Mouse (Mus musculus) cerebellum, adult 8-10 months (tissue): ENCODE results near the gene Tbc1d17.
"Not testable (repeated sequence)": the region's sequence is repeated elsewhere in the genome, so short reads cannot be mapped to it uniquely, and the experiment has no call there.

Experiments
- DNase-seq: peaks from one replicate; pipeline ENCODE4 v3.0.0; 2022

Gene Tbc1d17

DNA sequence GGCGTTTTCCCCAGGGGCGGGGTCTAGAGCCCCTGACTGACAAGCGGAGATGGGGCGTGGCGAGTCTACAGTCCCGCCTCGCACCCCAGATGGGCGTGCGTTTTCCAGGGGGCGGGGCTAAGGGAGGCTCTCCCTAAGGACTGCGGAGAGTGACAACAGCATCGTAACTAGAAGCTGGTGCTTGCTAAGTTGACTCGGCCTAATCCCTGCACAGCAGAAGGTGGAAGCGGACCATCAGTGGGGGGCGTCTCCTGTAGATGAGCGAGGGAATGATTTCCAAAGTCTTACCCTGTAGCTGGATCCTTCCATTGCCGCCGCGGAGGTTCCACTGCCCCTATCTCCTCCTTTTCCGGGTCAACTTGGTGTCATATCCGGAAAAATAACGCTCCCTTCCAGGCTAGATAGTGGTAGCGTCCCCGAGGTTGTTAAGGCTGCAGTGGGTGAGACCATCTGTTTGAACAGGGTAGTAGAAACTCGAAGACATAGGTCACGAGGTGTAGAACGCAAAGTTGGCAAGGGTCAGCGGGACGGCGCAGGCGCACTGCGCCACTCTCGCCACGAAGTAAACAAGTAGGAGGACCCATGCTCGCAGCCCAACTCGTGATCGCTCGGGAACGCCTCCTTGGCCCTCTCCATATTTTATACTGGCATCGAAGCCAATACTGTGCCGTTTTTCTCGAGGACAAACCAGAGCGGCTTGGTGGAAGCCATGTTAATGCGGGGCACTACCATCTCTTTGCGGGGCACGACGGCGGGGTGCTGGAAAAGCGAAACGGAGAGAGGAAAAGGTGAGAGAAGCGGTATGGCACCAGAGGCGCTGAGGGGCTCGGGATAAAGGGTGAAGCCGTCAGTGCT, at the start of gene Tbc1d17, which contains the start of gene Akt1s1:
TSS of gene Tbc1d17 (minus strand) at position 519 of the 855 bp plus-strand sequence.
TSS of gene Akt1s1 (plus strand) at position 431 of the 855 bp plus-strand sequence.
- peak; percentile 100 for DNase-seq

DNA sequence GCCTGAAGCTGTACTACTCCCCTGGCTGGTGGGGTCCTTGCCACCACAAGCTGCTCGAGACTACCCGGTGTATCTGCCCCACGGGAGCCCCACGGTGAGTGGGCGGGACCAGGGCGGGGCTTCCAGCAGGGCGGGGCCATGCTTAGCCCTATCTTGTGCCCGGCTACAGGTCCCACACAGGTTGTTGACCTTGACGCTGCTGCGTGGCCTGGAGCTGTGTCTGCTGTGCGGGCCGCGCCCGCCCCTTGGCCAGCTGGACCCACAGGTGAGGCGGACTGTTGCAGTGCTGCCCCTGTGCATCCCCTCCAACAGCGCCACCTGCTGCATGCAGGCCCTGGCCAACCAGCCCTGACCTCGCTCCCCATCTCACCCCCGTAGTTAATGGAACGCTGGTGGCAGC, 49.7 kb upstream of the Tbc1d17 start:
- DNase-seq: no peak

GRCm38 (mm10) chr7:44896499-44896898, 47.6 kb upstream of the Tbc1d17 start:
- no peak for DNase-seq

DNA sequence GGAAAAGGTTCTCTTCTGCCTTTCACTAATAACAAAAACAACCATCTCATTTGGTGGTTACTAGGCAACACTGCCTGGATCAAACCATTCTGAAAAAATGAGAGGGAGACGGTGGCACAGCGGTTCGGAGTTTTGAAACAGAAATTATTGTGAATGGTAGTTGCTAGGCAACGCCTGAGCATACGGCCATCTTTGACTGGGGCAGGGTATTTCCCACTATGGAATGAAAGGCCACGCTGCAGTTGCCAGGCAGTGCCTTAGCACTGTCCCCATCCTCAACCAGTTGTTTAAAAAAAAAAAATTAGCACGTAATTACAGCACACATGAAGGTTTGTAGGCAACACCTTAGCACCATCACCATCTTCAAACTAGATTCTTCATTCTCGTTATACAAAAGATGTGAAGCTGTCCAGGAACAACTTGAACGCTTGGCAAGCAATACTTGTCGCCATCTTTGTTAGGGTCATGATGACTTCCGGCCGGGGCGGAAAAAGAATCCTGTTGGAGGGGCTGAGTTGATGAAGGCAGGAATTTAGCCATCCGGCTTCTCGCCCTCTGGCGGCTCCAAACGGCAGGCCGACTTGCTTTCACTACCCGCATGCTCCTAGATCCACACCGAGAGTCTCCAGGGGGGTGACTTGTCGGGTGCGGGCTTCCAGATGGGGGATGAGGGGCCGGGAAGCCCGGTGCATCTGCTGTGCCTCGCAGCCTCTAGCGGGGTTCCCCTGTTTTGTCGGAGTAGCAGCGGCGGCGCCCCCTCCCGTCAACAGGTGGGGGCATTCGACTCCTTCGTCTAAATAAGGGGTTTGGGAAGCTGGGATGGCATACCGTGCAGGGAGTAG, 46.9 kb upstream of the Tbc1d17 start, which contains the start of gene Fuz:
TSS of gene Fuz (plus strand) at position 487 of the 842 bp plus-strand sequence.
- peak; percentile 89 for DNase-seq

GRCm38 (mm10) chr7:44895206-44895592, 46.3 kb upstream of the Tbc1d17 start:
- DNase-seq: no peak

GRCm38 (mm10) chr7:44894175-44894574, 45.3 kb upstream of the Tbc1d17 start:
- DNase-seq: no peak

DNA sequence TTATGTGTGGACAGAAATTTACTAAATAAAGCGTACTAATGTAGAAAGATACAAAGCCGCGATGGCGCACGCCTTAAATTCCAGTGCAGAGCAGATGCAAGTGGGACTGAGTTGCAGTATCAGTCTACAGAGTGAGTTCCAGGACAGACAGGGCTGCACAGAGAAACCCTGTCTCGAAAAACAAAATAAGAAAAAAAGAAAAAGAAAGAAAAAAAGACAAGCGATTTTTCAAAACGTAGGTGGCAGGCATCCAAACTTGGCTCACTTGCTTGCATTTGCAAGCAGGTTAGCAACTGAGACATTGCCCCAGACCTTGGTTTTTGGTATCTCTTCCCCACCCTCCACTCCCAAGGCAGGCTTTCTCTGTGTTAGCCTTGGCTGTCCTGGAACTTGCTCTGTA, 44.3 kb upstream of the Tbc1d17 start:
- no peak for DNase-seq

GRCm38 (mm10) chr7:44892276-44892921, 43.5 kb upstream of the Tbc1d17 start, which contains the start of gene Med25:
Med25 (minus strand) TSS chr7:44892712.
- DNase-seq: peak; percentile 91

- no peak for DNase-seq
These were observed 42.7 kb upstream of the Tbc1d17 start for GRCm38 (mm10) chr7:44891611-44892010.

DNA sequence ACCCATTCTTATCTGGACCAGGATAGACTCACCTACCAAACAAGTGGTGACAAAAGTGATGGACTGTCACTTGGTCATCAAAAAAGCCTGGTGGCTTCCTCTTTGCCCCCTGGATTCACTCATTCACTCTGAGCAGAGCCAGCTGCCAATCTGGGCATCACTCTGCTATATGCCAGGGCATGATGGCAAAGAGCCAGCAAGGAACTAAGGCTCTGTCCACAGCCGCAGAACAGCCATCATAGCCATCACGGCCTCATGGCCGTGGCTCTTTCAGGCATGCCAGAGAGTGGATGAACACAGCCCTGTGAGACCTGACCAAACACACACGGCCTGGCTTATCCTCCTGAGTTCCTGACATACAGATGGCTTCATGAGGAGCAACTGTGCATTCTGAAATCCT, 41.9 kb upstream of the Tbc1d17 start:
- no peak for DNase-seq

DNA sequence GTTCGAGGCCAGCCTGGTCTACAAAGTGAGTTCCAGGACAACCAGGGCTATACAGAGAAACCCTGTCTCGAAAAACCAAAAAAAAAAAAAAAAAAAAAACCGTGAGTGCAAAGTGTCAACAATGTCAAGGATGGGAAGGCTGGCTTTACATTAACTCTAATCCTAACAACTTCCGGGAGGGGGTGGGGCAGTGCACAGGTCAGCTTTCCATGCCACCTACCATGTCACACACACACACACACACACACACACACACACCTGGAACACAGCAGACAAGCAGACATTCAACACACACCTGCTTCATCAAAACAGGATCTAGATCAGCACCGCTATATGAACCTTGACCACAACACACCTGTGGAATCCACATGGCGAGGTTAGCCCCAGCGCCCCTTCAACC, 41.3 kb upstream of the Tbc1d17 start:
- DNase-seq: no peak

DNA sequence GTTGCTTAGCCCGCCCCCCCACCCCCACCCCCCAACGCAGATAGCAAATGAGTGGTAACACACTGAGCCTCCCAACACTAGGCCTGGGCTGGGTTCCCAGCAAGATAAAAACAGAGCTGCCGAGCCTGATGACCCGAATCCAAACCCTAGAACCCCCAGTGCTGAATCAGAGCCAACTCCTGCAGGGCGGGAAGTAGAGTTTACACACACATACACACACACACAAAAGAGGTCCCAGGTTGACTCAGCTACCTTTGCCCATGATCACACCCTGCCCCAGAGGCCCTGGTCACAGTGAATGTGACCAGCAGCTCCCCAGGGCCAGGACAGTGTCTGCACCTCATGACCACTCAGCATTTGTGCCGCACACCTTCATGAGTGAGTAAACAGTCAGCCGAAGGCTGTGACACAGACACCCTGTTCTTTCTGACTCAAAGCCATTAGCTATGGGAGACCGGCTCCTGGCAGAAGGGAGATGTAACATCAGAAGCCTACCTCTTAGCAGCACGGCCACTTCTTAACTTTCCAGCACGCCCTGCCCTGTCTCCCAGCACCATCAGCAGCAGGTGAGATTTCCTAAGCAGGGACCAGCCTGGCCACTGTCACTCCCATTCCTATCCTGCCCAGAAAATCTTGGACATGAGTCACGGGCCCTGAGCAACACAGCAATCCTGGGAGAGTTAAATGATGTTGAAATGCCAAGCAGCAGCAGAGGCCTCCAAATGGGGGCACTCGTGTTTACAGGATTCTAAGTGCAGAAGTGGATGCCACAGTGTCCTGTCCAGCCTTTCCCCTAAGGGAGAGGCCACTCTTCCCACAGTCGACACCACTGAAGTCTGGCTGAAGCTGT, 39.6 kb upstream of the Tbc1d17 start:
- no peak for DNase-seq

DNA sequence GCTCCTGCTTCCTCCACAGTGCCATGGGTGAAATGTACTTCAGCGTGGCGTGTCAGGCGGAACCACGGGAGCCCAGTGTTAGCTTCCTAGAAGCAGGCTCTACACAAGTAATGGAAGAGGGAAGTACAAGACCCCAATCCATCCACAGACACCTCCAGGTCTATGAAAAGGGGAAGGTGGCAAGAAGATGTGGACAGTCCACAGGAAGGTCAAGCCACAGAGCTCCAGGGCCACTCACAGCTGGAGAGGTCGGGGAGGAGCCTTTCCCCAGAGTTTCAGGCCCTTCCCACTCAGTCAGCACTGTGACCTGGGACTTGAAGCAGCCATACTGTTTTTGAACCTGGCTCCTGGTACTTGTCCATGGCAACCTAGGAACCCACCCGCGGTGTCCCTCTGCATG, 38.1 kb upstream of the Tbc1d17 start:
- no peak for DNase-seq

DNA sequence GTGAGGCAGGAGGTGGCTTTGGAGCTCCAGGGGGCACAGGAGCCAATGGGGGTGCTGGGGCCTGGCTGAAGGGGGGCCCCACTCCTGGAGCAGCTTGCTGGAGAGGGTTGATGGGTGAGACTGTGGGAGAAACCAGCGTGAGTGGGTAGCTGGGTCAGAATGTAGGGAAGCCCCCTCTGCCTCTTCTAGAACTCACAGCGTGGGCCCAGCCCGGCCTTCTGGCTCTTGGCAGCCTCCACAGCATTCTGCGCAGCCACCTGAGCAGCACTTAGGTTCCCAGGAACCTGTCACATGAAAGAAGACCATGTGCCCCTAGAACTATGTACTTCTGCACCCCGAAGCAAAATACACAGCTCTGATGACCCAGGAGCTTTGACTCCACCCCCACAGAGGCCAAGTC, 35.8 kb upstream of the Tbc1d17 start:
- DNase-seq: no peak

GRCm38 (mm10) chr7:44883036-44883435, 34.2 kb upstream of the Tbc1d17 start:
- DNase-seq: no peak

DNA sequence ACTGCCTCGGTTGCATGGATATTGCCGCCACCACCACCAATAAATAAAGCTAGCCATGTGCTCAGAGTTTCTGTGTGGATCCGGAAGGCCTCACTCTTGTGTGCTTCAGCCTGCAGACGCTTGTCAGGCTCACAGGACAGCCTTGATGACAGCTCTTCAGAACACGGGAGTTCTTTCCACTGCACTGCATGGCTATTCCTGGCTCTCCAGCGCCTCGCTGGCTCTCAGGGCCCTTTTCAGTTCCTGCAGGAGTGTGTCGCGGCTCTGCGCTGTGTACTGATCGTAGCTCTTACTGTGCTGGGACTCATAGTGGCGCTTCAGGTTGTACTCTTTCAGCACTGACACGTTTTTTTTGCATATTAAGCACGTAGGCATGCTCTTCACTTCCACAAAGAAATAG, 29.0 kb upstream of the Tbc1d17 start:
- no peak for DNase-seq

DNA sequence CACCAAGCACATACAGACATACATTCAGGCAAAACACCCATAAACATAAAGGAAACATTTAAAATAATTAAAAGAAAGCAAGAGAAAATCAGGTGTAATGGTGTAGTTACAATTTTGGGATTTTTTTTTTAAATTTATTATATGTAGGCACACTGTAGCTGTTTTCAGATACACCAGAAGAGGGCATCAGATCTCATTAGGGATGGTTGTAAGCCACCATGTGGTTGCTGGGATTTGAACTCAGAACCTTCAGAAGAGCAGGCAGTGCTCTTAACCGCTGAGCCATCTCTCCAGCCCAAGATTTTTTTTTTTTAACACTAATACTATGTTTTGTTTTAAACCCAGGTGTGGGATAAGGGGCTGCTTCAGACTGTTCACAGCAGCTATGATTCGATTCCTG, 22.9 kb upstream of the Tbc1d17 start:
- not testable (repeated sequence) for DNase-seq

- no peak for DNase-seq
These were observed 22.3 kb upstream of the Tbc1d17 start for GRCm38 (mm10) chr7:44871181-44871580.

- no peak for DNase-seq
These were observed 21.7 kb upstream of the Tbc1d17 start for GRCm38 (mm10) chr7:44870614-44871013.

DNA sequence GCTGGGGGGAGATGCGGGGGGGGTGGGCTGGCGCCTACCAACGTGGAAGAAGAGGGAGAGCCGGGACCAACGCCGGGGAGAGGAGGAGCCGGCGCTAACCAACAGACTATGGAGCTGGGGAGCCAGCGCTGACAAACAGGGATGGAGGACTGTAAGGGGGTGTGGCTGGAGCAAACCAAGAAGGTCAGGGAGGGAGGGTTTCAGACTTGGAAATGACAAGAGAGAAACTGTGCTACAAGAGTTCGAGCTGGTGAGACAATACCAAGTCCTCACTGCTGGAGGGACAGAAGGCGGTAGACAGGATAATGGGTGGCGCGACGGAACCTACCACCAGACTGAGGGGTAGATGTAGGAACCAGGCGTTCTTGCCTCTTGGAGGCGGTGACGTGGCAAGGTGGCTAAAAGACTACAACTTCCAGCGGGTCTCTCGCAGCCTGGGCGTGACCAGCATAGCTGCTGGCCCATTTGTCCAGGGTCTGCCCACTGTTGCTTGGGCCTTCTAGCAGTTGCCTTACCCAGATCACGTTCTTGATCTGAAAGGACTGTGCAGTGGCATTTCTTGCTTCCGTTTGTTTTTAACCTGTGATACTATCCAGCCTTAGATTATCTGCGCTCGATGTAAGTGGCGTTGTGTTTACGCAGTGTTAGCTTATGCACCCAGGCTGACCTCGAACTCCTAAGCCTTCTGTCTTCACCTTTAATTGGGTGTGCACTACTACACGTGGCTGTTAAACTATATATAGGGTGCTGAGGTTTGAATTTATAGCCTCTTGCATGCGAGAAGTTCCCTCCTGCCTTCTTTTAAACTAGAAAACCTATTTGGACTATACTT, 21.0 kb upstream of the Tbc1d17 start, which contains the start of gene Ptov1:
TSS of gene Ptov1 (minus strand) at position 92 of the 832 bp plus-strand sequence.
- DNase-seq: peak; percentile 90
